Mouse (Mus musculus) G1E (cell line): ENCODE measurements around the gene Mea1. TPM values are rescaled to one million over a fixed set of nuclear protein-coding genes. Genes with fewer than 3 reads are reported as not detected.

Experiments used
- ATAC-seq: 2 replicates; pipeline ENCODE4 v1.8.0; 2016; ENCODE audit warnings: mild to moderate bottlenecking; ENCODE audit not compliant: insufficient number of reproducible peaks, poor library complexity, low FRiP score, severe bottlenecking; ENCODE audit errors: extremely low read depth
- DNase-seq: peaks from one replicate; pipeline ENCODE4 v3.0.0; 2012; ENCODE audit warnings: low spot score
- H3K27me3 ChIP-seq: 2 replicates; pipeline ENCODE4 v1.6.1; 2012; ENCODE audit warnings: mild to moderate bottlenecking, low read length, inconsistent platforms; ENCODE audit not compliant: insufficient read depth
- H3K36me3 ChIP-seq: replicated peaks from 2 replicates; pipeline ENCODE3; 2012; ENCODE audit warnings: mild to moderate bottlenecking, inconsistent platforms
- H3K4me1 ChIP-seq: 2 replicates; pipeline ENCODE4 v1.6.1; 2012; ENCODE audit warnings: low read depth, low read length, inconsistent platforms, mixed read lengths; ENCODE audit not compliant: insufficient read depth
- H3K4me3 ChIP-seq: 2 replicates; pipeline ENCODE4 v1.5.1; 2012; ENCODE audit warnings: low read depth, mild to moderate bottlenecking, inconsistent platforms, low read length, moderate library complexity, mixed read lengths
- H3K9me3 ChIP-seq: replicated peaks from 2 replicates; pipeline ENCODE4 v1.6.1; 2012; ENCODE audit warnings: inconsistent platforms
- CTCF ChIP-seq: IDR thresholded peaks from 2 replicates; pipeline ENCODE4 v1.5.1; 2012; ENCODE audit warnings: low read depth, low read length, inconsistent platforms, mixed read lengths
- GATA1 ChIP-seq: IDR thresholded peaks from 2 replicates; pipeline ENCODE4 v1.6.1; 2012; ENCODE audit warnings: borderline replicate concordance, low read length, inconsistent platforms, mixed read lengths
- GATA2 ChIP-seq: IDR thresholded peaks from 2 replicates; pipeline ENCODE4 v1.6.1; 2012; ENCODE audit warnings: low read depth, low read length, inconsistent platforms, borderline replicate concordance
- POLR2AphosphoS5 ChIP-seq: IDR thresholded peaks from 2 replicates; pipeline ENCODE4 v1.6.1; 2012; ENCODE audit warnings: low read depth, low read length, inconsistent platforms; ENCODE audit not compliant: insufficient replicate concordance
- TAL1 ChIP-seq: conservative IDR thresholded peaks from 2 replicates; pipeline ENCODE4 v1.6.1; 2012; ENCODE audit warnings: low read depth, low read length, inconsistent platforms, mixed read lengths
- polyA plus RNA-seq: library from polyadenylated mRNA; stranded (reverse); fragments of >175 nt; gene quantifications from 2 replicates; pipeline ENCODE4 v1.2.3, GENCODE M21; 2012
- total RNA-seq, 2 experiments: library from RNA; stranded (forward) in 1 of 2; stranded (reverse) in 1 of 2; fragments of 200-1000 nt in 1 of 2; fragments of >200 nt in 1 of 2; fragmentation: Nextera tagmentation in 1 of 2; gene quantifications; 2 replicates each; pipeline ENCODE4 v1.2.3; 2014 to 2017

Gene Mea1
- total and polyA plus RNA-seq, 3 experiments = 42.4 to 105 (median 79.5) TPM

- DNase-seq (peak; percentile 100), ATAC-seq (peak; percentile 70; the same call in 1 of the 2 replicates)
- no peak for TF ChIP-seq CTCF
- no peak for TF ChIP-seq GATA1
- TF ChIP-seq POLR2AphosphoS5 = no peak
- TF ChIP-seq TAL1 = no peak
- no peak for TF ChIP-seq GATA2
- Histone ChIP-seq H3K4me1 (peaks cover 67% of the 10 kb centered on the region), H3K4me3 (peak within 1 kb of the TSS; percentile 84), H3K36me3 (peaks cover 71% of the 10 kb centered on the region), H3K9me3 (no peaks in the 10 kb centered on the region), H3K27me3 (no peaks in the 10 kb centered on the region)
Observed at GRCm38 (mm10) chr17:46650232-46651031, 28.2 kb upstream of the Mea1 start, which contains the start of gene Cul7. TSS of gene Cul7 (plus strand) at chr17:46650337.

- H3K9me3 ChIP-seq = no peaks in the 10 kb centered on the region
- peaks cover 80% of the 10 kb centered on the region for H3K36me3 ChIP-seq
- peaks cover 65% of the 10 kb centered on the region for H3K4me1 ChIP-seq
- no peaks in the 10 kb centered on the region for H3K27me3 ChIP-seq
- DNase-seq (no peak), ATAC-seq (no peak)
- peak overlapping the region; percentile 84 for H3K4me3 ChIP-seq
- TF ChIP-seq GATA2 = no peak
- TF ChIP-seq GATA1 = no peak
- TF ChIP-seq POLR2AphosphoS5 = no peak
- no peak for TF ChIP-seq TAL1
- TF ChIP-seq CTCF = no peak
Observed at GRCm38 (mm10) chr17:46651292-46651691, 27.3 kb upstream of the Mea1 start.

- Histone ChIP-seq H3K27me3 (no peaks in the 10 kb centered on the region), H3K36me3 (peaks cover 87% of the 10 kb centered on the region), H3K9me3 (no peaks in the 10 kb centered on the region), H3K4me3 (peak overlapping the region; percentile 84), H3K4me1 (peaks cover 64% of the 10 kb centered on the region)
- DNase-seq = no peak
- TF ChIP-seq GATA1 (no peak), CTCF (no peak), GATA2 (no peak), POLR2AphosphoS5 (no peak), TAL1 (no peak)
- no peak for ATAC-seq
Observed at GRCm38 (mm10) chr17:46651755-46652547, 26.6 kb upstream of the Mea1 start.

GRCm38 (mm10) chr17:46656054-46656453 lies 22.5 kb upstream of the Mea1 start:
- no peaks in the 10 kb centered on the region for H3K9me3 ChIP-seq
- DNase-seq = no peak
- H3K36me3 ChIP-seq = peaks cover 96% of the 10 kb centered on the region
- H3K4me3 ChIP-seq = no peak overlapping the region
- ATAC-seq = no peak
- peaks cover 28% of the 10 kb centered on the region for H3K4me1 ChIP-seq
- no peak for TF ChIP-seq GATA2
- TF ChIP-seq TAL1 = no peak
- no peak for TF ChIP-seq GATA1
- no peak for TF ChIP-seq POLR2AphosphoS5
- no peak for TF ChIP-seq CTCF
- no peaks in the 10 kb centered on the region for H3K27me3 ChIP-seq

GRCm38 (mm10) chr17:46661351-46661750 lies 17.2 kb upstream of the Mea1 start:
- peaks cover 3% of the 10 kb centered on the region; the same call in 1 of the 2 replicates for H3K4me1 ChIP-seq
- no peaks in the 10 kb centered on the region for H3K27me3 ChIP-seq
- DNase-seq (no peak), ATAC-seq (no peak)
- H3K36me3 ChIP-seq = peaks cover 98% of the 10 kb centered on the region
- TF ChIP-seq GATA1 (no peak), GATA2 (no peak), CTCF (no peak), POLR2AphosphoS5 (no peak), TAL1 (no peak)
- H3K4me3 ChIP-seq = no peak overlapping the region
- no peaks in the 10 kb centered on the region for H3K9me3 ChIP-seq

GRCm38 (mm10) chr17:46661981-46662380 lies 16.6 kb upstream of the Mea1 start:
- no peak for ATAC-seq
- Histone ChIP-seq H3K36me3 (peaks cover 98% of the 10 kb centered on the region), H3K27me3 (no peaks in the 10 kb centered on the region), H3K4me1 (peaks cover 2% of the 10 kb centered on the region; the same call in 1 of the 2 replicates), H3K9me3 (no peaks in the 10 kb centered on the region), H3K4me3 (no peak overlapping the region)
- TF ChIP-seq TAL1 (no peak), POLR2AphosphoS5 (no peak), GATA1 (no peak), GATA2 (no peak), CTCF (no peak)
- DNase-seq = no peak
